ENCODE assay signal across 22 mouse cellular contexts in genomic region chr5:62906954-62907353, GRCm38 (mm10).
DNase-seq lines count a peak whose midpoint lies in the region; ATAC-seq and TF ChIP-seq lines count a peak whose summit lies in the region.
"Had no signal": no experiment of that assay in that cellular context is flagged by ENCODE, and none has a peak within 500 bp of the region (broad histone marks: within the 10 kb centered on the region; RNA-seq: fewer than 3 reads in every experiment).

No protein-coding gene starts in this region.

- no peak overlapping the region for H3K9ac ChIP-seq in kidney, postnatal 0 days (ENCODE audit: low read depth, low read length)
- H3K9ac ChIP-seq in midbrain, embryonic 16.5 days (ENCODE audit: low read depth, low read length), result no peak overlapping the region
- no peak overlapping the region for H3K9ac ChIP-seq in midbrain, embryonic 11.5 days (ENCODE audit: low read length)
- H3K9ac ChIP-seq: embryonic facial prominence, embryonic 13.5 days; forebrain, embryonic 15.5 days; heart, embryonic 13.5 days; limb, embryonic 12.5 days had no signal

- no peaks in the 10 kb centered on the region for H3K36me3 ChIP-seq in kidney, postnatal 0 days (ENCODE audit: insufficient read depth, low read length)
- H3K36me3 ChIP-seq in midbrain, embryonic 16.5 days (ENCODE audit: control insufficient read depth, insufficient read depth, low read length), result no peaks in the 10 kb centered on the region
- no peaks in the 10 kb centered on the region for H3K36me3 ChIP-seq in midbrain, embryonic 11.5 days (ENCODE audit: control insufficient read depth, insufficient read depth, low read length)
- H3K36me3 ChIP-seq: embryonic facial prominence, embryonic 13.5 days; forebrain, embryonic 15.5 days; heart, embryonic 13.5 days; limb, embryonic 12.5 days had no signal

- H3K4me1 ChIP-seq in kidney, postnatal 0 days (replicated peaks; ENCODE audit: insufficient read depth, low read length), result no peaks in the 10 kb centered on the region
- no peaks in the 10 kb centered on the region for H3K4me1 ChIP-seq in midbrain, embryonic 16.5 days (ENCODE audit: control insufficient read depth, insufficient read depth, low read length)
- H3K4me1 ChIP-seq in midbrain, embryonic 11.5 days (ENCODE audit: control insufficient read depth, insufficient read depth, low read length), result no peaks in the 10 kb centered on the region
- H3K4me1 ChIP-seq: embryonic facial prominence, embryonic 13.5 days; forebrain, embryonic 15.5 days; heart, embryonic 13.5 days; limb, embryonic 12.5 days had no signal

- no peak for DNase-seq in frontal cortex, postnatal 36 days (ENCODE audit: low spot score in 2 of 2)
- DNase-seq in kidney, postnatal 0 days (ENCODE audit: low spot score), result no peak
- DNase-seq in kidney, postnatal 25 days, result no peak
- DNase-seq in midbrain, embryonic 11.5 days (ENCODE audit: low spot score, missing footprints), result no peak
- DNase-seq in cerebellum, postnatal 25 days, result no peak
- DNase-seq: adrenal gland, postnatal 36 days; cerebellum, adult 18-20 months; embryo, embryonic 11 days; gastrocnemius, postnatal 25 days; heart, adult 18-20 months; kidney, adult 18-20 months; lung, adult 18-20 months; lung, postnatal 14 days had no signal

- peak; percentile 44; the same call in 1 of the 2 replicates for TF ChIP-seq CTCF in kidney, postnatal 0 days (IDR thresholded peaks at IDR 0.05; ENCODE audit: low read depth)

- H3K4me2 ChIP-seq in kidney, postnatal 0 days (ENCODE audit: low read length), result no peak overlapping the region
- H3K4me2 ChIP-seq in midbrain, embryonic 16.5 days (ENCODE audit: low read length), result no peak overlapping the region
- H3K4me2 ChIP-seq in midbrain, embryonic 11.5 days, result no peak overlapping the region
- H3K4me2 ChIP-seq: embryonic facial prominence, embryonic 13.5 days; forebrain, embryonic 15.5 days; heart, embryonic 13.5 days; limb, embryonic 12.5 days; liver, embryonic 11.5 days had no signal

- H3K4me3 ChIP-seq in kidney, postnatal 0 days (replicated peaks; ENCODE audit: low read depth, low read length), result no peak overlapping the region
- no peak overlapping the region for H3K4me3 ChIP-seq in midbrain, embryonic 16.5 days (ENCODE audit: low read depth, low read length)
- H3K4me3 ChIP-seq in midbrain, embryonic 11.5 days (ENCODE audit: low read depth, low read length), result no peak overlapping the region
- H3K4me3 ChIP-seq: embryonic facial prominence, embryonic 13.5 days; erythroblast, embryonic 14.5 days; forebrain, embryonic 15.5 days; heart, embryonic 13.5 days; limb, embryonic 12.5 days had no signal

- 67% methylated on average over 2 of the region's 2 CpGs for WGBS in kidney, postnatal 0 days
- WGBS in midbrain, embryonic 16.5 days, result 64% methylated on average over 2 of the region's 2 CpGs
- WGBS in midbrain, embryonic 11.5 days, result 71% methylated on average over 2 of the region's 2 CpGs

- H3K27me3 ChIP-seq in kidney, postnatal 0 days (ENCODE audit: insufficient read depth, low read length), result no peaks in the 10 kb centered on the region
- no peaks in the 10 kb centered on the region for H3K27me3 ChIP-seq in midbrain, embryonic 16.5 days (ENCODE audit: control insufficient read depth, insufficient read depth, low read depth, low read length)
- H3K27me3 ChIP-seq in midbrain, embryonic 11.5 days (ENCODE audit: control insufficient read depth, insufficient read depth, low read length), result no peaks in the 10 kb centered on the region
- H3K27me3 ChIP-seq: embryonic facial prominence, embryonic 13.5 days; forebrain, embryonic 15.5 days; heart, embryonic 13.5 days; limb, embryonic 12.5 days had no signal

- peak; percentile 62; the same call in 1 of the 2 replicates for ATAC-seq in frontal cortex, adult (ENCODE audit: low TSS enrichment)
- ATAC-seq in kidney, postnatal 0 days (replicated peaks; ENCODE audit: low FRiP score, low read depth), result no peak
- ATAC-seq in midbrain, embryonic 16.5 days, result peak; percentile 62; the same call in 1 of the 2 replicates
- ATAC-seq in midbrain, embryonic 11.5 days (ENCODE audit: low FRiP score), result no peak
- ATAC-seq: CD4-positive, CD25-positive, alpha-beta regulatory T cell, adult 4 months; forebrain, embryonic 15.5 days had no signal

- H3K27ac ChIP-seq in kidney, postnatal 0 days, result no peak overlapping the region
- H3K27ac ChIP-seq in midbrain, embryonic 16.5 days (ENCODE audit: low read length), result no peak overlapping the region
- H3K27ac ChIP-seq in midbrain, embryonic 11.5 days (ENCODE audit: low read depth, low read length), result no peak overlapping the region
- H3K27ac ChIP-seq: embryonic facial prominence, embryonic 13.5 days; forebrain, embryonic 15.5 days; heart, embryonic 13.5 days; limb, embryonic 12.5 days had no signal

- no peaks in the 10 kb centered on the region for H3K9me3 ChIP-seq in kidney, postnatal 0 days (replicated peaks; ENCODE audit: low read length)
- H3K9me3 ChIP-seq in midbrain, embryonic 16.5 days (replicated peaks; ENCODE audit: control insufficient read depth, low read length, poor library complexity, severe bottlenecking), result no peaks in the 10 kb centered on the region
- no peaks in the 10 kb centered on the region for H3K9me3 ChIP-seq in midbrain, embryonic 11.5 days (ENCODE audit: control insufficient read depth, low read length)
- H3K9me3 ChIP-seq: embryonic facial prominence, embryonic 13.5 days; forebrain, embryonic 15.5 days; heart, embryonic 13.5 days; limb, embryonic 12.5 days had no signal

Comparison
In these comparisons a context has a peak if more than half of its experiments do, and no peak if none do; other contexts are left out.
1. ATAC-seq: peak in frontal cortex, adult (single experiment) and midbrain, embryonic 16.5 days (single experiment); none in kidney, postnatal 0 days (single experiment) and midbrain, embryonic 11.5 days (single experiment).